Mouse (Mus musculus) mammary gland, adult 2 months (tissue): ENCODE measurements around the gene Gm35315. TPM values are rescaled to one million over a fixed set of nuclear protein-coding genes. Genes with fewer than 3 reads are reported as not detected.

Experiments used
- polyA plus RNA-seq: library from polyadenylated mRNA; depleted of rRNA; stranded (reverse); fragments of >200 nt; gene quantifications from 2 replicates; pipeline ENCODE4 v1.2.3, GENCODE M21; 2012; ENCODE audit warnings: low replicate concordance; rRNA removed

The Gm35315 gene
- polyA plus RNA-seq, result 0.06 and 0.22 TPM in 2 replicates

DNA sequence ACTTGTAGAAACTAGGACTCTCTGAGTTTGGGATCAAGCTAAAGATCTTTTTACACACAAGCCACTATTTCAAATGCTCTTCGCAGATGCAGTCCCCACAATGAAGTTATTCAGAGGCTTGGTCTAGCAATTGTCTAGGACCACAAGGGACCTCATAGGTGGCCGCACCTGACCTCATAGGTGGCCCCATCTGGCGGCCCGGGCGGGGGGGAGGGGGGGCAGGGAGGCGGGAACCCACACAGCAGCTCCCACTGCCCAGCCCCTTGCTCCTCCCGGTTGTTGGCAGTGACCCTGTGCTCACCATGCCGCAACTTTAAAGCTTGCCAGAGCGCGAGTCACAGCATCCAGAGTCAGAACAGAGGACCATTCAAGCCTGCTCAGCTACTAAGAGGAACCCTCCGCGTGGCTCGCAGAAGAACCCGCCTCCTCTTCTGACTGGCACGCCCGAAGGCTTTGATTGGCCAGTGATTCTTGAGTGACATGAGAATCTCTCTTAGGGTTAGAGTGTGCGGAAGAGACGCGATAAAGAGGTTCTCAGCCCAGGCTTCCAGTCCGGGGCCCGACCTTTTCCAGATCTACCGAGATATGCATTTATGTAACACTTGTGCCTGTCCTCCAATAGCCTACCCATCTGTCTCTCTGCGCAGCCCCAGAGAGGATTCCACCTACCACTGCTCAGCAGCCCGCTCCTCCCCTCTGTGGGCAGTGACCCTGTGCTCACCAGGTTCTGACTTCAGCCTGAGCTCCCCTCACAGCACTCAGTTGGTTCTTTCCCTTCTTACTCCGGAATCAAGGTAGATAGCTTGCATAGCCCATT, at the start of gene Gm35315:
Gene Gm35315 (minus strand): TSS at position 391 of the 817 bp plus-strand sequence.

DNA sequence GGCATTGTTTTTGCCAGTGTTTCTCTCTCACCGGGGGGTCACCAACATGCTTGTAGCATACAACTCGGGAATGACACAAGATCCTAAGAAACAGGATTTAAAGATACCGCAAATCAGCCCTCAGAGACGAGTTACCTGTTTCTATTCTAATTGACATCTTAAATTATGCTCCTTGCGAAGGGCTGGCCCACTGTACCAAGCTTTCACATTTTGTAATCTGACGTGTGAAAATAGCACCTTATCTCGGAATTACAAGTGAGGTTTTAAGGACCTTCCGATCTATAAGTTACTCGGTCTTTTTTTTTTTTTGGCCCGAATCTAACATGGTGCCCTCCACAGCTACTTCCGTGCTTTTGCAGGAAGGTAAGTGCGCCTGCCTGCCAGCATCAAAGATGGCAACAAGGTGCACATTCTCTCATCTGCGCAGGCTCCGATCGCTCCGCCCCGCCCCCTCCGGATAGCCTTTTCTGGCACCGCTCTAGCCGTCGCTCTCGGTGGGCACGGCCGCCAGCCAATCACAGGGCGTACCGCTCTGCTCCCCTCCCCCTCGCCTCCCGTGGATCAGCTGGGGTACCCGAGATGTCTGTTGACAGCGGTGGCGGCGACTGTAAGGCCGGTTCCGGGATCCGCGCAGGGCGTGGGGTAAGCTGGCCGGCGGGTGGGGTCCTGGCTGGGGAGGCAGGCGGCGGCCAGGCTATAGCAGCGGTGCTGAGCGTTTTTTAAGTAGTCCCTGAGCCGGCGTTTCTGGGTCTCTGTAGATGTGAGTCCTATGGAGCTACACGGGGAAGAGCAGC, 41.3 kb upstream of the Gm35315 start, which contains the start of gene Chfr:
Gene Chfr (plus strand): TSS at position 550 of the 794 bp plus-strand sequence.

DNA sequence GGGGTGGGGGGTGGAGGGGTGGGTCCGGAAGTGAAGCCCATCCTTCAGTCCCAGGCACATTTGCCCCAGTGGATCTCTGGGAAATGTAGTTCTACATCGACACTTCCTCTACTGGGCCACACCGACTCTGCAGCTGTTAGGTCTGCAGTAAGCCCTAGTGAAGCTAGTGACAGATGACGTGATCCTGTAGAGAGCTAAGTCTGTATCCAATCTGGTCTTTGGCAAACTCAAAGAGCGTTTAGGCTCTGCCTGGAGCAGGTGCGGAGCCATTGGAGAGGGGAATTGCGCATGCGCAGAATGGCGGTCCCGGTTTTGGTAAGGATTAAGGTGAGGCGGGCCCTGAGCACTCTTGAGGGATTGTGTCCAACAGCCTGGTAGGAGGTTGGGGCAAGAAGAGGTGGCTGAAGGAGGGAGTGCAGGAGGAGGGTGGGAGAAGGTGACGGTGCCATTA, 15.8 kb upstream of the Gm35315 start, which contains the start of gene Zfp605:
Gene Zfp605 (plus strand): TSS at position 102 of the 451 bp plus-strand sequence.

DNA sequence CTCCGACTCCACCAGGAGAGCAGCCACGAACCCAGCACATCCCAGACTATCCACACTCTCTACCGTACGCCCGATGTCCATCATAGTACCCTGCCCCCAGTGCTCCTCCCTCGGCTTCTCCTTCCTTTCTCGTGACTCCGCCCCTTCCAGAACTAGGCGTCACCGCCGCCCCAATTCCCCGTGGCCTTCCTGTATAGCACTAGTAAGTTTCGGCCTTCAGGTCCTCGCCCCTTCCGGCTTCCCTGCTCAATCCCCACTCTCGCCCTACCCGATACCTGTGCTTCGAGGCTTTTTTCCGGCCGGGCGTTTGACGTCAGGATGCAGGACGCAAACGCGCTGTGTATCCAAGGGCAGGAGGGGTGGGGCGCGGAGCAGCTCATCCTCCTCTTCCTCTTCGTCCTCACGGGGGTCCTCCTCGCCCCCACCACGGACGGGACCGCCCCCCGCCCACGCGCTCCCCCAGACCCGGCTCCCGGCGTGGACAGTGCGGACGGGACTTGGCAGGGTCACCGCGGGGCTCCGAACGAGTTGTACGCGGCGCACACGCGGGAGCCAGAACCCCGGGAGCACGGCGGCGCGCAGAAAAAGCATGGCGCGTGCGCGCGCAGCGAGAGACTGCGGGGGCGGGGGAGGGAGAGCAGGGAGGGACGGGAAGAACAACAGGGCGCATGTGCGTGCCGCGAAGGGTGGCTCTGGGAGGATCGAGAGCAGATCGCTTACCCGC, 13.5 kb upstream of the Gm35315 start, which contains the start of gene Gtpbp6:
Gene Gtpbp6 (minus strand): TSS at position 617 of the 724 bp plus-strand sequence.

DNA sequence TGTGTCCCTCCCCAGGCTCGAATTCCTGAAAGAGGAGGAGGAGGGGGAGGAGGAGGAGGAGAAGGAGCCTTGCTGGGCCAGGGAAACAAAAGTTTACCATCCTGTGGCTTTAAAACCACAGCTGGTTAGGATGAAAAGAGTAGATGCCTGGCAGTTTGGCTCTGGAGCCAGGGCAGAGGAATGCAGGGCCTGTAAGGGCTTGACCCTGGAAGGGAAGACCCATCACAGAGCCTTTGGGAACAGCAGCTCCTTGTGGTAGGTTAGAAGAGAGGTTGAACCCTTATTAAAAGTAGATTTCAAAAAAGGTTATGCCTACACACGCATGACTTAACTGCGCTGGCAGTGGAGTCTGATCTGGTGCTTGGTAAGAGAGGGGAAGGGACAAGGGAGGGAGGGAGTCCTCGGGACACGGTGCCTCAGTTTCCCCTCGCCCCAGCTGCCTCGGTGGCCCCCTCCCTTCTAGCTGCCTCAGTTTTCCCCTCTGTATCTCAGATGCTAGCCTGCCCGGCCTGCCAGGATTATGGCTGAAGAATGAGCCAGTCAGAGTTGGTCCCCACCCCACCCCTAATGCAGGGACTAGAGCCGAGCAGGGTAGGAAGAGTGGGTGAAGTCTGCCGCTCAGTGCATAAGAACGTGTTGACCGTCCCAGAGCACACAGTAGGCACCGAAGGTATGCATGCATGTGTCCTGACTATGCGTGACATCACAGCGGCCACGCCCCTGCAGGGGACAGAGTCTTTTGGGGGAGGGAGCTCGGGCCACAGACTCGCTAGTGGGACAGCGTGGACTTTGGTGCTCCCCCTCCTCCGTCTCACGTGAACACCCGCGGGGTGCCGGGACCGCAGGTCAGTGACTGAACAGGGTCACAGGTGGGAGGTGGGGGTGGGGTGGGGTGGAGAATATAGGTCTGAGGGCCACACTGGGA, 5.7 kb upstream of the Gm35315 start, which contains the start of gene Plcxd1:
Gene Plcxd1 (plus strand): TSS at position 314 of the 925 bp plus-strand sequence.

DNA sequence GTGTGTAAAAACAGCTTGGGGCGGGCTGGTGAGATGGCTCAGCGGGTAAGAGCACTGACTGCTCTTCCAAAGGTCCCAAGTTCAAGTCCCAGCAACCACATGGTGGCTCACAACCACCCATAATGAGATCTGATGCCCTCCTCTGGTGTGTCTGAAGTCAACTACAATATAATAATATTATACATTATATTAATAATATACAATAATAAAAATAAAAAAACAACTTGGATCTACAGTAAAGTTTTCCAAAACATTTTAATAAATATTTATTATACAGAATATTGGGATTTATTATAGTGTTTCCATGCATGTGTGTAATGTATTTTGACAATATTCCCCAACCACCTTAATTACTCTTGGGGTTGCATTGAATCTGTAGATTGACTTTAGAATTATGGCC, 21.8 kb downstream of the Gm35315 start, which contains the start of gene Gm17655:
Gene Gm17655 (minus strand): TSS at position 101 of the 400 bp plus-strand sequence.

Other genes starting within 250 kb of the Gm35315 start
- 1.3 and 3.5 TPM in 2 replicates for gene Gm15446, start 171.0 kb downstream of the Gm35315 start, polyA plus RNA-seq
- 1.6 and 8.3 TPM in 2 replicates for gene Zfp932, start 97.9 kb downstream of the Gm35315 start, polyA plus RNA-seq
- 0.68 TPM in 1 of 2 replicates, not detected in the other for gene Gm17655, start 21.9 kb downstream of the Gm35315 start, polyA plus RNA-seq
- gene Plcxd1, start 5.5 kb upstream of the Gm35315 start, polyA plus RNA-seq, result 3.6 and 4.3 TPM in 2 replicates
- gene Gtpbp6, start 13.8 kb upstream of the Gm35315 start, polyA plus RNA-seq, result 96.9 and 180 TPM in 2 replicates
- 0.18 and 0.70 TPM in 2 replicates for gene Zfp605, start 15.7 kb upstream of the Gm35315 start, polyA plus RNA-seq
- 47.0 and 73.3 TPM in 2 replicates for gene Chfr, start 41.4 kb upstream of the Gm35315 start, polyA plus RNA-seq
- gene Golga3, start 82.3 kb upstream of the Gm35315 start, polyA plus RNA-seq, result 6.5 and 8.6 TPM in 2 replicates
- 10.1 and 12.8 TPM in 2 replicates for gene Ankle2, start 136.6 kb upstream of the Gm35315 start, polyA plus RNA-seq
- gene Pgam5, start 175.5 kb upstream of the Gm35315 start, polyA plus RNA-seq, result 18.0 and 26.8 TPM in 2 replicates
- gene Pxmp2, start 191.8 kb upstream of the Gm35315 start, polyA plus RNA-seq, result 14.3 and 29.8 TPM in 2 replicates
- 3.5 and 4.5 TPM in 2 replicates for gene Pole, start 191.9 kb upstream of the Gm35315 start, polyA plus RNA-seq
- gene P2rx2, start 248.8 kb upstream of the Gm35315 start, polyA plus RNA-seq, result 0.67 and 1.4 TPM in 2 replicates